Mouse (Mus musculus) spleen, adult 2 months (tissue): ENCODE measurements around the gene Tpp1. TPM values are rescaled to one million over a fixed set of nuclear protein-coding genes. Genes with fewer than 3 reads are reported as not detected.

Experiments
- DNase-seq, 2 experiments: peaks; one replicate each; pipeline versions ENCODE4 v3.0.0 to v3.0.0-alpha.2; 2012 to 2021; ENCODE audit warnings: low spot score in 2 of 2, low read depth in 1 of 2
- H3K27ac ChIP-seq: fragments of 200-500 bp; 2 replicates; pipeline ENCODE4 v1.5.1; 2012; ENCODE audit warnings: low read length, inconsistent platforms; ENCODE audit not compliant: insufficient read depth
- H3K27me3 ChIP-seq: fragments of 200-500 bp; 2 replicates; pipeline ENCODE4 v1.6.1; 2012; ENCODE audit warnings: mild to moderate bottlenecking, moderate library complexity, low read length, inconsistent platforms; ENCODE audit not compliant: control insufficient read depth, insufficient read depth
- H3K36me3 ChIP-seq: fragments of 200-500 bp; 2 replicates; pipeline ENCODE4 v1.6.1; 2012; ENCODE audit warnings: mild to moderate bottlenecking, low read length, inconsistent platforms; ENCODE audit not compliant: control insufficient read depth, insufficient read depth
- H3K4me1 ChIP-seq: fragments of 200-500 bp; 2 replicates; pipeline ENCODE4 v1.6.1; 2011; ENCODE audit warnings: inconsistent platforms; ENCODE audit not compliant: control insufficient read depth, insufficient read depth, insufficient read length
- H3K4me3 ChIP-seq: fragments of 200-500 bp; 2 replicates; pipeline ENCODE4 v1.5.1; 2011; ENCODE audit warnings: mild to moderate bottlenecking, inconsistent platforms; ENCODE audit not compliant: insufficient read depth, insufficient read length; ENCODE audit errors: extremely low read depth
- CTCF ChIP-seq: fragments of 200-500 bp; IDR thresholded peaks from 2 replicates; pipeline ENCODE4 v1.5.1; 2011; ENCODE audit warnings: mild to moderate bottlenecking, inconsistent platforms; ENCODE audit not compliant: insufficient read depth, insufficient read length, insufficient replicate concordance; ENCODE audit errors: extremely low read depth
- POLR2A ChIP-seq: fragments of 200-500 bp; IDR thresholded peaks from 2 replicates; pipeline ENCODE4 v1.6.1; 2011; ENCODE audit warnings: low read depth, low read length, inconsistent platforms
- WGBS: fragments of 180-500 bp; shearing (Covaris S2); methylation state at CpG from one replicate; pipeline ENCODE4 v1.1.7; 2018; 5-methylcytosine and 5-hydroxymethylcytosine counted together
- polyA plus RNA-seq: library from polyadenylated mRNA; depleted of rRNA; stranded (reverse); fragments of >200 nt; gene quantifications from 2 replicates; pipeline ENCODE4 v1.2.3, GENCODE M21; 2012

Tpp1 gene
- polyA plus RNA-seq, 1 experiment = 83.3 TPM

DNA sequence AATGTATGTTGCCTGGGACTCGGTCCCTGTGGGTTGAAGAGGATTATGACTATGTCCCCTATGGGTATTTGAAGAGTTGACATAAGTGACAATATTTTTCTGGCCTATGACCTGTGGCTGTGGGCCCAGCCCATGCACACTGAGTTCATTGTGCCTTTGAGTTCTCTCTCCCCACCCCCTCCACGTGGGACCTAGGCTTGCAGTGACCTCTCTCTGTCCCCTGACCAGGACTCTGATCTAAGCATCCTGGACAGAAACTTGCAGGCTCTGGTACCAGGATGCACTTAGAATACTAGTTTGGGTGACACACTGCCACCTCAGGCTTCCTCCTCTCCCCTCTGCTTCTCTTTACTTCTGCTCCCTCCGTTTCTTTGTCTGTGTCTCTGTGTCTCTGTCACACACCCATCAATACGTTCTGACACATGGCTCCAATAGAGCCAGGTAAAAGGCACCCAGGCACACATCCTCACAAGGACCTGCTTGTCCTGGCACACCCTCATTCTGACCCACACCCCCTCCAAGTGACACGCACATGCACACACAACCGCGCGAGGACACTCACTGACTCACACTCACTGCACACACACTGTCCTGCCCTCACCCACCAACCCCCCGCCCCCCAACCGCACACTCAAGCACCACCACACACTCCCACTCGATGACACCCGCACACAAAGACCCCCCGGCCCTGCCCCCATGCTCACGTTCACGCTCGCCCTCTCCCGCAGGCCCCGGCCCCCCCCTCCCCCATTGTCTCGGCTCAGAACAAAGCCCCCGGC, 34.7 kb upstream of the Tpp1 start:
- DNase-seq = no peak
- peaks cover 17% of the 10 kb centered on the region for H3K27me3 ChIP-seq

DNA sequence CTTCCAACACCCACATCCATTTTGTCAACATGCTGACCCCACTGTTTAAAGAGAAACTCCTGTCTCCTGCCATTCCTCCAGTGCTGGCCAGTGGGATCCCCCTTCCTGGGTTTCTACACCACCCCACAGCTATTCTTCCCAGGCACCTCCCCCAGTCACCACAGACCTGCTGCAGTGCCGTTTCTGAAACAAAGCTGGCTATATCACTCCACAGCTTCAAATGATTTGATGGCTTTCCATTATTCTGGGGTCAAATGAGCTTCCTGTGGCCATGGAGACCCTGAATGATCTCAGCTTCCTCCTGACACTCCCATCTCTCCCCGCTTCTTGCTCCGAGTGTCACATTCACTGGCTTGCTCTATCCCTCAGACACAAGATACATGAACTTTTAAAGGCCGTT, 32.5 kb upstream of the Tpp1 start:
- Histone ChIP-seq H3K36me3 (no peaks in the 10 kb centered on the region), H3K27me3 (peaks cover 16% of the 10 kb centered on the region), H3K27ac (no peak overlapping the region), H3K4me1 (peaks cover 6% of the 10 kb centered on the region; the same call in 1 of the 2 replicates), H3K4me3 (no peak overlapping the region)
- 73% methylated on average over 4 of the region's 4 CpGs for WGBS
- no peak for TF ChIP-seq CTCF
- no peak for DNase-seq

More for the DNA sequence above, 34.7 kb upstream of the Tpp1 start:
- TF ChIP-seq POLR2A (no peak), CTCF (no peak)
- H3K4me3 ChIP-seq = peak overlapping the region; percentile 43; the same call in 1 of the 2 replicates
- 31% methylated on average over 19 of the region's 20 CpGs for WGBS
- peak overlapping the region; percentile 12; the same call in 1 of the 2 replicates for H3K27ac ChIP-seq
- H3K4me1 ChIP-seq = peaks cover 6% of the 10 kb centered on the region; the same call in 1 of the 2 replicates
- no peaks in the 10 kb centered on the region for H3K36me3 ChIP-seq

DNA sequence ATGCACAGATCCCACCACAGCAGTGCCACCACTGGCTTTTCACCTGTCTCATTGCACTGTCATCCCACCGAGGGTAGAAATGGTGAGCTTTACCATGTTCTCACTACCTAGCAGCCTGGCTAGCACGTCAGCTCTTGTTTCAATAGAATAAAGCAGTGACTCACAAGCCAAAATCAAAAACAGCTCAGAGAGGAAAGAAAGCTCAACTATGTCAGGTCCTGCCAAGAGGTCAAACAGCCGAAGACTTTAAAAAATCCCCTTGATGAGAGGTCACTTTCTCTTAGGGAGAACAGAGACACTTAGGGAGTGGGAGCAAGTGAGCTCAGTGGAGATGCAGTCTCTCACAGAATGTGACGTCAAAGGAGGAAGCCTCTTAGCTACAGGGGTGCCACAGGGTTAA, 31.8 kb upstream of the Tpp1 start:
- DNase-seq = no peak

DNA sequence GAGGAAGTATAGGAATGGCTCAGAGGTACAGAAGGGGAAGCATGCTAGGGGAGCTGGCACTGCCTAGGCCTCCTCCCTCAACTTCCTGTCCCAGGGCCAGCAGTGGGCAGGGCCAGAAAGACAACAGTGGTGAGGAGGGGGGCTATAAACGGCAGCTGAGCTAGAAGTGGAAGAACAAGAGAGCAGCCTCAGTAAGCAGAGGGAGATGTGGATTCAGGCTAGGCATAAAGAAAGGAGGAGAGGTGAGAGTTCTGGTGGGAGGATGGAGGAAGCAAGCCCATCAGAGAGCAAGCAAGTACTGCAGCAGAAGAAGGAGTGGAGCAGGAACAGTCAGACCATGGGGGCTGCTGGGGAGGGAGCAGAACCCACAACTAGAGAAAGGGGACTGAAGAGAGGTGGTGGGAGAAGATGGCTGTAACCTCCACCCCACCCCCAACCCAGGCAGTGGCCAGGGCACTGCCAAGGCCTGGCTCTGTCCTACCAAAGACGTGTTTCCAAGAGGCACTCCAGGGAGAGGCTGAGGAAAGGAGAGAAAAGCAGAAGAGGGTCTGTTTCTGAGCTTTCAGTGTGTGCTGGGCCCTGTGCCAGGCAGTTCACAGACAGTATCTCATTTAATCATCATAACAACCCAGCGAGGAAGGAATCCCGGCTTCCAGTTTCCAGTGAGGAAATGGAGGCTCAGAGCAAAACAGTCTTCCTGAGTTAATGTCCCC, 26.7 kb upstream of the Tpp1 start:
- Histone ChIP-seq H3K27ac (peak overlapping the region; percentile 35), H3K27me3 (no peaks in the 10 kb centered on the region), H3K4me3 (no peak overlapping the region), H3K4me1 (peaks cover 15% of the 10 kb centered on the region; the same call in 1 of the 2 replicates), H3K36me3 (no peaks in the 10 kb centered on the region)
- 30% methylated on average over 4 of the region's 4 CpGs for WGBS
- no peak for TF ChIP-seq CTCF
- TF ChIP-seq POLR2A = no peak
- peak; percentile 8 to 35 for DNase-seq

More for the DNA sequence above, 31.8 kb upstream of the Tpp1 start:
- no peak for TF ChIP-seq POLR2A
- TF ChIP-seq CTCF = no peak
- peaks cover 6% of the 10 kb centered on the region for H3K4me1 ChIP-seq
- H3K27me3 ChIP-seq = peaks cover 16% of the 10 kb centered on the region
- no peaks in the 10 kb centered on the region for H3K36me3 ChIP-seq
- no peak overlapping the region for H3K27ac ChIP-seq
- no peak overlapping the region for H3K4me3 ChIP-seq
- WGBS = 62% methylated on average over 4 of the region's 4 CpGs

DNA sequence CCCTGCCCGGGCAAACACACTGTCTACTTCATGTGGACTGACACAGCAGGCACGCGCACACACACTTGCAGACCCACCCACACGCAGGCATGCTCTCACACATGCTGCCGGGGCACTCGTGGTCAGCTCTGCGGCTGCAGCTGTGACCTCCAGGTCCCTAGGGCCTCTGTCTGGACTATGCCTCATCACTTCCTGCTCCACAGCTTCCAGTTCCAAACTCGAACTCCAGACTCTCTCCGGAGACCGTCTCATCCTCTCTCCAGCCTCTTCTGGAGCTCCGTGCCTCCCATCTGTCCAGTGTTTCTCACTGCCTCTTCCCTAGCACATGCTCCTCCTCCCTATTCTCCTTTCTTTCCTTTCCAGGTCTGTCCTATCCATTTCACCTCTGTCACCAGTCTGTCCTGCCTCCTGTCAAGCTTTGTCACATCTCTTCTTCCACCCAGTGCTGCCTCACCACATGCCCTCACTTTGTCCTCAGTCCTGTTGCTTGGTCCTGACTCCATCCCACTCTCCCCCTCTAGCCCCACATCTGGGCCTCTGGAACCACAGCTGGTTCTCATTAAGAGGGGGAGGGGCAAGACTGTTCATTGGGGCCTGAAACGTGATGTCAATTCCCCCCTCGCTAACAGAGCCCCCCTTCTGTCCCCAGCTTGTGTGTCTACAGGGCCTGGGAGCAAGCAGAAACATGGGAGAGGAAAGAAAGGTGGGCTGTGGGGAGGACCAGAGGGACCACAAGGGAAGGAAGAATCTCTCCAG, 25.9 kb upstream of the Tpp1 start:
- peaks cover 15% of the 10 kb centered on the region; the same call in 1 of the 2 replicates for H3K4me1 ChIP-seq
- WGBS = 20% methylated on average over 13 of the region's 13 CpGs
- TF ChIP-seq CTCF = no peak
- no peak for TF ChIP-seq POLR2A
- H3K27ac ChIP-seq = 0 out of 2 replicates have a peak overlapping the region, but pooled peaks have one; percentile 25
- DNase-seq = no peak
- no peak overlapping the region for H3K4me3 ChIP-seq
- no peaks in the 10 kb centered on the region for H3K36me3 ChIP-seq
- no peaks in the 10 kb centered on the region for H3K27me3 ChIP-seq

DNA sequence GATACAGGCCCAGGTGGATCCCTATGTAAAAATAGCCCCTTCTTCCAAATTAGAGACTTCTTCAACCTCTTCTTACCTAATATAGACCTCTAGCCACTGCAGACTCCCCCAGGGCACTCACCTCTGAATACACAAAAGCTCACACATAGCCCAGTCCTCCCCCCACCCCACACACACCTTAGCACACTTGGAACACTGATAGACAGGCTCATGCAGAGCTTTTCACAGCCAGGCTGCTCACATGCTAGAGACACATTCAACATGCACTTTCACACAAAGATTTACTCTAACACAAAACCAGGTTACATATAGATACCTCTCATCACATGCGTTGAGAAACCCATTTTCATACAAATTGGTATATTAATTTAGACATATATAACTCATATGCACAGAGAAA, 25.3 kb upstream of the Tpp1 start:
- no peak overlapping the region for H3K4me3 ChIP-seq
- no peak for TF ChIP-seq CTCF
- no peak for TF ChIP-seq POLR2A
- 84% methylated on average over 1 of the region's 1 CpGs for WGBS
- DNase-seq = no peak
- no peak overlapping the region for H3K27ac ChIP-seq
- peaks cover 15% of the 10 kb centered on the region; the same call in 1 of the 2 replicates for H3K4me1 ChIP-seq
- no peaks in the 10 kb centered on the region for H3K27me3 ChIP-seq
- H3K36me3 ChIP-seq = no peaks in the 10 kb centered on the region
